Mouse (Mus musculus): ENCODE results near the gene Plcb1.
"Not testable (repeated sequence)": the region's sequence is repeated elsewhere in the genome, so short reads cannot be mapped to it uniquely, and the experiment has no call there.

- not testable (repeated sequence) for TF ChIP-seq CTCF (IDR thresholded peaks at IDR 0.05; ENCODE audit: low read depth, low read length); POLR2A (IDR thresholded peaks at IDR 0.05; ENCODE audit: borderline replicate concordance, low read depth, low read length)
Measured at GRCm38 (mm10) chr2:135007885-135008284, 222.0 kb downstream of the Plcb1 start.
